Mouse (Mus musculus): ENCODE measurements around the gene Gnaz. TPM values are rescaled to one million over a fixed set of nuclear protein-coding genes. Genes with fewer than 3 reads are reported as not detected.
A peak's percentile ranks its signal among the peaks of the same experiment; 100 is the strongest.

The Gnaz gene
- polyA plus RNA-seq, 2 experiments = 2.2 to 2.5 TPM

- Histone ChIP-seq H3K4me3 (ENCODE audit: insufficient read depth in 1 of 2, low read depth in 2 of 2, low read length in 2 of 2) (no peak overlapping the region), H3K4me1 (replicated peaks; ENCODE audit: control insufficient read depth in 2 of 2, insufficient read depth in 2 of 2, low read length in 1 of 2) (0 out of 4 replicates have a peak, but pooled peaks cover 0 to 5% of the 10 kb centered on the region in 2 experiments), H3K4me2 (ENCODE audit: low read depth) (no peak overlapping the region), H3K27me3 (ENCODE audit: control insufficient read depth, insufficient read depth, low read length) (no peaks in the 10 kb centered on the region), H3K9ac (replicated peaks) (no peak overlapping the region), H3K36me3 (replicated peaks; ENCODE audit: control insufficient read depth, insufficient read depth, low read depth) (no peaks in the 10 kb centered on the region), H3K9me3 (ENCODE audit: control insufficient read depth, low read length) (no peaks in the 10 kb centered on the region), H3K27ac (no peak overlapping the region)
- 23% methylated on average over 7 of the region's 7 CpGs for WGBS (ENCODE audit: insufficient replicate concordance)
- DNase-seq (ENCODE audit: low read depth in 3 of 3, low spot score in 3 of 3) (no peak), ATAC-seq (ENCODE audit: insufficient read depth) (no peak; the same call in 1 of the 2 replicates)
- TF ChIP-seq EP300 (IDR thresholded peaks at IDR 0.05; ENCODE audit: low read depth) = no peak
- TF ChIP-seq CTCF (IDR thresholded peaks at IDR 0.05; ENCODE audit: low read depth) = no peak
Measured at GRCm38 (mm10) chr10:74976429-74976828, 9.5 kb downstream of the Gnaz start.

DNA sequence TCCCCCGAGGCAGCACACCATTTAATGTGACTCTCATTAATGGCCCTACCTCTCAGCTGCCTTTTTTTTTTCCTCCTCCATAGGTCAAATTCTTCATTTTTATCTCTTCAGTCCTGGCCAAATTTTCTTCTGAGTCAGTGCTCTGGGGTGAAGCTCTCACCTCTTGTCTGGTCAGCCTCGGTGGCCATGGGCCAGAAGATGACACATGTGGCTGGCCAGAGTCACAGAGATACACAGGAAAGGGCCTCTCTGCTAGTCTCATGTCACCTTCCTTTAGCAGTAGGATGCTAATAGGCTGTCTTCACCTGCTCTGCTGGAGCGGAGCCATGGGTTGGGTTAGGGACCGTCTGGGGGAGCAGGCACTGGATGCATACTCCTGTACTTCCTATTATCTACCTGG, 11.1 kb downstream of the Gnaz start:
- ATAC-seq (ENCODE audit: insufficient read depth) = no peak
- DNase-seq (ENCODE audit: low read depth in 3 of 3, low spot score in 3 of 3) = no peak
- 0 out of 4 replicates have a peak, but pooled peaks cover 0 to 5% of the 10 kb centered on the region in 2 experiments for H3K4me1 ChIP-seq (replicated peaks; ENCODE audit: control insufficient read depth in 2 of 2, insufficient read depth in 2 of 2, low read length in 1 of 2)
- no peak overlapping the region for H3K4me2 ChIP-seq (ENCODE audit: low read depth)
- no peak overlapping the region for H3K4me3 ChIP-seq (ENCODE audit: insufficient read depth in 1 of 2, low read depth in 2 of 2, low read length in 2 of 2)
- H3K36me3 ChIP-seq (replicated peaks; ENCODE audit: control insufficient read depth, insufficient read depth, low read depth) = no peaks in the 10 kb centered on the region
- no peak overlapping the region for H3K27ac ChIP-seq
- 61% methylated on average over 4 of the region's 4 CpGs for WGBS (ENCODE audit: insufficient replicate concordance)
- no peaks in the 10 kb centered on the region for H3K27me3 ChIP-seq (ENCODE audit: control insufficient read depth, insufficient read depth, low read length)
- no peak overlapping the region for H3K9ac ChIP-seq (replicated peaks)
- TF ChIP-seq EP300 (IDR thresholded peaks at IDR 0.05; ENCODE audit: low read depth) = no peak
- no peak for TF ChIP-seq CTCF (IDR thresholded peaks at IDR 0.05; ENCODE audit: low read depth)
- H3K9me3 ChIP-seq (ENCODE audit: control insufficient read depth, low read length) = no peaks in the 10 kb centered on the region

DNA sequence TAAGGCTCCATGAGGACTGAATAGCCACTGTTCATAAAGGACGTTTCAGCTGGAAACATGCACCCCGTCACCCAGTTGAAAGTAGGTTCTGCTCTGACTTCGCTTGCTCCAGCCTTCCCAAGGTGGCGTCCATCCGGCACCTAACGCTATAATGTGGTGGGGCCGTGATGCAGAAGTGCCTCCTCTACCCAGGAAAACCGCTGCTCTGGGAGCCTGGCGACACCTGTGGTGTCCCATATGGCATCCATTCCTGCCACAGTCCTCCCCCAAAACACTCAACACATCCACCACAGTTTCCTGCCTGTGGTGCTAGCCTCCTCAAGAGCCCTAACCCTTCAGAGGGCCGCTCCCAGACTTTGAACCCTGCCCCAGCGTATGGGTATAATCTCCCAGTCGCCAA, 14.2 kb downstream of the Gnaz start:
- Histone ChIP-seq H3K27ac (no peak overlapping the region), H3K4me2 (ENCODE audit: low read depth) (no peak overlapping the region), H3K36me3 (replicated peaks; ENCODE audit: control insufficient read depth, insufficient read depth, low read depth) (no peaks in the 10 kb centered on the region), H3K27me3 (ENCODE audit: control insufficient read depth, insufficient read depth, low read length) (no peaks in the 10 kb centered on the region), H3K9ac (replicated peaks) (no peak overlapping the region), H3K4me3 (ENCODE audit: insufficient read depth in 1 of 2, low read depth in 2 of 2, low read length in 2 of 2) (no peak overlapping the region), H3K9me3 (ENCODE audit: control insufficient read depth, low read length) (no peaks in the 10 kb centered on the region), H3K4me1 (replicated peaks; ENCODE audit: control insufficient read depth in 2 of 2, insufficient read depth in 2 of 2, low read length in 1 of 2) (0 out of 4 replicates have a peak, but pooled peaks cover 0 to 2% of the 10 kb centered on the region in 2 experiments)
- DNase-seq (ENCODE audit: low read depth in 3 of 3, low spot score in 3 of 3) (no peak), ATAC-seq (ENCODE audit: insufficient read depth) (no peak)
- no peak for TF ChIP-seq EP300 (IDR thresholded peaks at IDR 0.05; ENCODE audit: low read depth)
- TF ChIP-seq CTCF (IDR thresholded peaks at IDR 0.05; ENCODE audit: low read depth) = no peak
- WGBS (ENCODE audit: insufficient replicate concordance) = 46% methylated on average over 12 of the region's 12 CpGs

DNA sequence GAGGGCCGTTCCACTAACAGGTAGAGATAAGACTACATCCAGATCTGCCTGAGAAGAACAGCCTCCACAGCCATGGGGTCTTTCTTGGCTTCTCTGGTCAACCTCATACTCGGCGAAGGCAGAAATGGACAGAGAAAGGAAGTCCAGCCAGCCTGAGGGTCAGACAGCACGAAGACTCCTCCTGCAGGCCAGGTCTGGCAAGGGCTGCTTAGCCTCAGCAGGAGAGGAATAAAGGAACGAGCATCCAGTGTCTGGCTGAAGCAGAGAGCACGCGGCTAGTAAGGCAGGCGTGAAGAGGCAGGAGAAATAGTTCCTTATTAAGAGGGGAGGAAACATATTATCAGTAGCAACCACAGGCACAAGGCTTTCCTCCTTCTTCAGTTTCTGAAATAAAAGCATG, 16.2 kb downstream of the Gnaz start:
- TF ChIP-seq CTCF (IDR thresholded peaks at IDR 0.05; ENCODE audit: low read depth) (no peak; the same call in 1 of the 2 replicates), EP300 (IDR thresholded peaks at IDR 0.05; ENCODE audit: low read depth) (no peak)
- Histone ChIP-seq H3K9me3 (ENCODE audit: control insufficient read depth, low read length) (no peaks in the 10 kb centered on the region), H3K9ac (replicated peaks) (no peak overlapping the region), H3K4me3 (ENCODE audit: insufficient read depth in 1 of 2, low read depth in 2 of 2, low read length in 2 of 2) (no peak overlapping the region), H3K27me3 (ENCODE audit: control insufficient read depth, insufficient read depth, low read length) (no peaks in the 10 kb centered on the region), H3K4me1 (replicated peaks; ENCODE audit: control insufficient read depth in 2 of 2, insufficient read depth in 2 of 2, low read length in 1 of 2) (0 out of 4 replicates have a peak, but pooled peaks cover 0 to 2% of the 10 kb centered on the region in 2 experiments), H3K27ac (no peak overlapping the region), H3K36me3 (replicated peaks; ENCODE audit: control insufficient read depth, insufficient read depth, low read depth) (no peaks in the 10 kb centered on the region), H3K4me2 (ENCODE audit: low read depth) (no peak overlapping the region)
- ATAC-seq (ENCODE audit: insufficient read depth) (no peak), DNase-seq (ENCODE audit: low read depth in 3 of 3, low spot score in 3 of 3) (no peak)
- 23% methylated on average over 8 of the region's 8 CpGs for WGBS (ENCODE audit: insufficient replicate concordance)

DNA sequence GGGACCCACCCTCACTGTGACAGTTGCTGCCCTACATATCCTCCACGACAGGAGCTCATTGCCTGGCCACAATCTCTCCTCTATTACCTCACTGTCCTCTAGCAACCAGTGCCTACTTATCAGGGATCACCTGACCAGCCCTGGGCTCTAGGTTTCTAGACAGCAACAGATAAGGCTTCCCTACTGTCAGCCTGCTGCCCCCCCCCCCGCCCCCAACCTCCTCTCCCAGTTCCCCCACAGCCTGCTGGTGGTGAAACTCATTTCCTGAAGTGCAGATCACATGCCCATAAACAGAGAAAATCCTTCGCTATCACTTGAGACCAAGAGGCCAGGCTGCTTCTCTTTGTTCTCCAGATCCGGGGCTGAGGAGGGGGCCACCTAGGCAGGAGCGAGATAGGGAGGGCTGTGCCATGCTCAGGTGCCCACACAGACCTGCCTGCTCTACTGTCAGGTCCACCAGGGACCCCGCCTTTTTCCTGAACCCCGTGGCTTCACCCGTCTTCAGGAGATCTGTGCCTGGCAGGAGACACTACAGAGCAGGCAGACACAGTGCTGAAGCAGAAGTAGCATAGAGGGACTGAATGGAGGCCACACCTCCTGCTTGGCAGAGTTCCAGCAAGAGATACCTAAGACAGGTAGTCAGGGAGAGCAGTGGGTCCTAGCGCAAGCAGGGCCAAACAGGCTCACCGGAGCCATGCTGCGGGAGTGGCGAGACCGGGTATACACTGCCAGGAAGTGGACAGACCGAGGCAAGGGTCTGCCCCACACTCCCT, 20.9 kb downstream of the Gnaz start:
- Histone ChIP-seq H3K4me2 (ENCODE audit: low read depth) (peak overlapping the region; percentile 11; the same call in 1 of the 2 replicates), H3K4me3 (ENCODE audit: insufficient read depth in 1 of 2, low read depth in 2 of 2, low read length in 2 of 2) (no peak overlapping the region), H3K36me3 (replicated peaks; ENCODE audit: control insufficient read depth, insufficient read depth, low read depth) (no peaks in the 10 kb centered on the region), H3K27me3 (ENCODE audit: control insufficient read depth, insufficient read depth, low read length) (no peaks in the 10 kb centered on the region), H3K9me3 (ENCODE audit: control insufficient read depth, low read length) (no peaks in the 10 kb centered on the region), H3K4me1 (replicated peaks; ENCODE audit: control insufficient read depth in 2 of 2, insufficient read depth in 2 of 2, low read length in 1 of 2) (0 out of 4 replicates have a peak, but pooled peaks cover 0 to 2% of the 10 kb centered on the region in 2 experiments), H3K27ac (no peak overlapping the region), H3K9ac (replicated peaks) (no peak overlapping the region)
- peak; percentile 68; the same call in 1 of the 2 replicates for ATAC-seq (ENCODE audit: insufficient read depth)
- TF ChIP-seq CTCF (IDR thresholded peaks at IDR 0.05; ENCODE audit: low read depth) (no peak), EP300 (IDR thresholded peaks at IDR 0.05; ENCODE audit: low read depth) (no peak)
- DNase-seq (ENCODE audit: low read depth in 3 of 3, low spot score in 3 of 3) = no peak
- WGBS (ENCODE audit: insufficient replicate concordance) = 15% methylated on average over 14 of the region's 14 CpGs

All from liver, embryonic 14.5 days (tissue).